Mouse (Mus musculus) thymus, postnatal 25 days (tissue): ENCODE data around the gene Sertad4.

Source experiments
- DNase-seq: peaks from one replicate; pipeline ENCODE4 v3.0.0; 2022

Gene Sertad4

GRCm38 (mm10) chr1:192800338-192800737 is 55.2 kb downstream of the Sertad4 start:
- DNase-seq: no peak

- DNase-seq: peak; percentile 42
Observed at GRCm38 (mm10) chr1:192799165-192799991, 56.2 kb downstream of the Sertad4 start.

- no peak for DNase-seq
Observed at GRCm38 (mm10) chr1:192798212-192799164, 57.1 kb downstream of the Sertad4 start.

GRCm38 (mm10) chr1:192797011-192797274 is 58.6 kb downstream of the Sertad4 start:
- peak; percentile 15 for DNase-seq

GRCm38 (mm10) chr1:192796201-192797010 is 59.1 kb downstream of the Sertad4 start:
- DNase-seq: no peak

GRCm38 (mm10) chr1:192794957-192795745 is 60.4 kb downstream of the Sertad4 start:
- DNase-seq: no peak
